Mouse (Mus musculus): ENCODE data around the gene Fam131a. TPM values are rescaled to one million over a fixed set of nuclear protein-coding genes. Genes with fewer than 3 reads are reported as not detected.

Fam131a gene
- total RNA-seq, 1 experiment: 1.9 TPM

- no peak for DNase-seq (ENCODE audit: low read depth, low spot score)
- H3K4me1 ChIP-seq (ENCODE audit: control insufficient read depth in 2 of 2, insufficient read depth in 2 of 2, low read length in 2 of 2, poor library complexity in 1 of 2): peaks cover 2 to 19% of the 10 kb centered on the region in 2 experiments; a peak in 3 of 4 replicates
- H3K9ac ChIP-seq (ENCODE audit: insufficient read depth, low read depth, low read length, poor library complexity, severe bottlenecking): peak overlapping the region; percentile 75; the same call in 1 of the 2 replicates
- in situ Hi-C loops (cut with MboI; ENCODE audit: low sequenced_read_pairs in 2 of 2, unreplicated experiment in 2 of 2): no loop called here
- H3K9me3 ChIP-seq (ENCODE audit: control insufficient read depth, insufficient read depth, low read depth, low read length): no peaks in the 10 kb centered on the region
- H3K27ac ChIP-seq (ENCODE audit: insufficient read depth, low read depth, low read length, poor library complexity, severe bottlenecking): no peak overlapping the region
- peak overlapping the region; percentile 87 to 88 for H3K4me3 ChIP-seq (ENCODE audit: insufficient read depth in 1 of 2, low read depth in 1 of 2, low read length in 2 of 2, poor library complexity in 1 of 2, severe bottlenecking in 1 of 2)
- H3K36me3 ChIP-seq (ENCODE audit: control insufficient read depth, insufficient read depth, low read length, poor library complexity, severe bottlenecking): peaks cover 31% of the 10 kb centered on the region
- TF ChIP-seq CHD2 (IDR thresholded peaks at IDR 0.05; ENCODE audit: low read depth, low read length): no peak
- no peak for TF ChIP-seq ZC3H11A (IDR thresholded peaks at IDR 0.05; ENCODE audit: borderline replicate concordance, low read depth, low read length)
Measured at GRCm38 (mm10) chr16:20715161-20715560, 22.1 kb downstream of the Fam131a start.

- peak overlapping the region; percentile 75 for H3K9ac ChIP-seq (ENCODE audit: insufficient read depth, low read depth, low read length, poor library complexity, severe bottlenecking)
- no peaks in the 10 kb centered on the region for H3K9me3 ChIP-seq (ENCODE audit: control insufficient read depth, insufficient read depth, low read depth, low read length)
- H3K4me1 ChIP-seq (ENCODE audit: control insufficient read depth in 2 of 2, insufficient read depth in 2 of 2, low read length in 2 of 2, poor library complexity in 1 of 2): peaks cover 2 to 22% of the 10 kb centered on the region in 2 experiments; a peak in 3 of 4 replicates
- DNase-seq (ENCODE audit: low read depth, low spot score): no peak
- H3K4me3 ChIP-seq (ENCODE audit: insufficient read depth in 1 of 2, low read depth in 1 of 2, low read length in 2 of 2, poor library complexity in 1 of 2, severe bottlenecking in 1 of 2): peak overlapping the region; percentile 87 to 88
- TF ChIP-seq HCFC1 (IDR thresholded peaks at IDR 0.05; ENCODE audit: borderline replicate concordance, insufficient read depth, low read length): no peak
- TF ChIP-seq ZC3H11A (IDR thresholded peaks at IDR 0.05; ENCODE audit: borderline replicate concordance, low read depth, low read length): no peak
- no peak for TF ChIP-seq MAFK (IDR thresholded peaks at IDR 0.05; ENCODE audit: insufficient read depth, low read depth, low read length)
- TF ChIP-seq CHD2 (IDR thresholded peaks at IDR 0.05; ENCODE audit: low read depth, low read length): no peak
- no peak for TF ChIP-seq ZNF384 (IDR thresholded peaks at IDR 0.05; ENCODE audit: low read depth, low read length)
- 0 out of 2 replicates have a peak overlapping the region, but pooled peaks have one; percentile 33 for H3K27ac ChIP-seq (ENCODE audit: insufficient read depth, low read depth, low read length, poor library complexity, severe bottlenecking)
- peaks cover 29% of the 10 kb centered on the region for H3K36me3 ChIP-seq (ENCODE audit: control insufficient read depth, insufficient read depth, low read length, poor library complexity, severe bottlenecking)
- in situ Hi-C loops (cut with MboI; ENCODE audit: low sequenced_read_pairs in 2 of 2, unreplicated experiment in 2 of 2): no loop called here
Measured at GRCm38 (mm10) chr16:20715566-20715965, 22.5 kb downstream of the Fam131a start.

GRCm38 (mm10) chr16:20715976-20716840 is 23.2 kb downstream of the Fam131a start:
- H3K4me1 ChIP-seq (ENCODE audit: control insufficient read depth in 2 of 2, insufficient read depth in 2 of 2, low read length in 2 of 2, poor library complexity in 1 of 2): peaks cover 2 to 22% of the 10 kb centered on the region in 2 experiments; a peak in 3 of 4 replicates
- in situ Hi-C loops (cut with MboI; ENCODE audit: low sequenced_read_pairs in 2 of 2, unreplicated experiment in 2 of 2): no loop called here

GRCm38 (mm10) chr16:20716841-20717180 is 23.8 kb downstream of the Fam131a start:
- H3K9me3 ChIP-seq (ENCODE audit: control insufficient read depth, insufficient read depth, low read depth, low read length): no peaks in the 10 kb centered on the region
- H3K36me3 ChIP-seq (ENCODE audit: control insufficient read depth, insufficient read depth, low read length, poor library complexity, severe bottlenecking): peaks cover 27% of the 10 kb centered on the region
- H3K27ac ChIP-seq (ENCODE audit: insufficient read depth, low read depth, low read length, poor library complexity, severe bottlenecking): peak overlapping the region; percentile 79
- in situ Hi-C loops (cut with MboI; ENCODE audit: low sequenced_read_pairs in 2 of 2, unreplicated experiment in 2 of 2): no loop called here
- H3K4me1 ChIP-seq (ENCODE audit: control insufficient read depth in 2 of 2, insufficient read depth in 2 of 2, low read length in 2 of 2, poor library complexity in 1 of 2): peaks cover 2 to 22% of the 10 kb centered on the region in 2 experiments; a peak in 3 of 4 replicates
- TF ChIP-seq MAFK (IDR thresholded peaks at IDR 0.05; ENCODE audit: insufficient read depth, low read depth, low read length): no peak
- no peak for TF ChIP-seq HCFC1 (IDR thresholded peaks at IDR 0.05; ENCODE audit: borderline replicate concordance, insufficient read depth, low read length)
- TF ChIP-seq ZC3H11A (IDR thresholded peaks at IDR 0.05; ENCODE audit: borderline replicate concordance, low read depth, low read length): no peak
- TF ChIP-seq CHD2 (IDR thresholded peaks at IDR 0.05; ENCODE audit: low read depth, low read length): no peak
- peak overlapping the region; percentile 87 to 88 for H3K4me3 ChIP-seq (ENCODE audit: insufficient read depth in 1 of 2, low read depth in 1 of 2, low read length in 2 of 2, poor library complexity in 1 of 2, severe bottlenecking in 1 of 2)
- peak overlapping the region; percentile 66 for H3K9ac ChIP-seq (ENCODE audit: insufficient read depth, low read depth, low read length, poor library complexity, severe bottlenecking)
- DNase-seq (ENCODE audit: low read depth, low spot score): no peak

More at GRCm38 (mm10) chr16:20715976-20716840, 23.2 kb downstream of the Fam131a start:
- H3K9me3 ChIP-seq (ENCODE audit: control insufficient read depth, insufficient read depth, low read depth, low read length): no peaks in the 10 kb centered on the region
- TF ChIP-seq ZNF384 (IDR thresholded peaks at IDR 0.05; ENCODE audit: low read depth, low read length): no peak
- H3K4me3 ChIP-seq (ENCODE audit: insufficient read depth in 1 of 2, low read depth in 1 of 2, low read length in 2 of 2, poor library complexity in 1 of 2, severe bottlenecking in 1 of 2): peak overlapping the region; percentile 87 to 88
- no peak for DNase-seq (ENCODE audit: low read depth, low spot score)
- peaks cover 29% of the 10 kb centered on the region for H3K36me3 ChIP-seq (ENCODE audit: control insufficient read depth, insufficient read depth, low read length, poor library complexity, severe bottlenecking)
- peak overlapping the region; percentile 79 for H3K27ac ChIP-seq (ENCODE audit: insufficient read depth, low read depth, low read length, poor library complexity, severe bottlenecking)
- peak overlapping the region; percentile 75 for H3K9ac ChIP-seq (ENCODE audit: insufficient read depth, low read depth, low read length, poor library complexity, severe bottlenecking)
